Mouse (Mus musculus) testis, adult 2 months (tissue): Measurements from ENCODE around the gene Stk16. TPM values are rescaled to one million over a fixed set of nuclear protein-coding genes. Genes with fewer than 3 reads are reported as not detected.

Experiments
- H3K27ac ChIP-seq: fragments of 200-500 bp; 2 replicates; pipeline ENCODE4 v1.5.1; 2012; ENCODE audit warnings: low read depth, low read length; ENCODE audit not compliant: control insufficient read depth, insufficient read depth
- H3K27me3 ChIP-seq: fragments of 200-500 bp; 2 replicates; pipeline ENCODE4 v1.6.1; 2012; ENCODE audit warnings: mild to moderate bottlenecking, low read length, moderate library complexity; ENCODE audit not compliant: control insufficient read depth, insufficient read depth
- H3K36me3 ChIP-seq: fragments of 200-500 bp; 2 replicates; pipeline ENCODE4 v1.6.1; 2012; ENCODE audit warnings: mild to moderate bottlenecking, low read length; ENCODE audit not compliant: control insufficient read depth, insufficient read depth
- H3K4me1 ChIP-seq: fragments of 200-500 bp; 2 replicates; pipeline ENCODE4 v1.6.1; 2012; ENCODE audit warnings: low read length; ENCODE audit not compliant: control insufficient read depth, insufficient read depth
- H3K4me3 ChIP-seq: fragments of 200-500 bp; 2 replicates; pipeline ENCODE4 v1.5.1; 2012; ENCODE audit warnings: low read depth, mild to moderate bottlenecking, low read length, moderate library complexity, mixed read lengths; ENCODE audit not compliant: control insufficient read depth
- CTCF ChIP-seq: fragments of 200-500 bp; IDR thresholded peaks from 2 replicates; pipeline ENCODE4 v1.5.1; 2012; ENCODE audit warnings: low read depth, mild to moderate bottlenecking, inconsistent platforms, low read length, moderate library complexity; ENCODE audit not compliant: control insufficient read depth, insufficient read depth, insufficient replicate concordance
- POLR2A ChIP-seq: fragments of 200-500 bp; IDR thresholded peaks from 2 replicates; pipeline ENCODE4 v1.6.1; 2012; ENCODE audit warnings: low read depth, mild to moderate bottlenecking, inconsistent platforms, low read length, moderate library complexity; ENCODE audit not compliant: control insufficient read depth
- polyA plus RNA-seq: library from polyadenylated mRNA; depleted of rRNA; stranded (reverse); fragments of >200 nt; gene quantifications from 2 replicates; pipeline ENCODE4 v1.2.3, GENCODE M21; 2012; rRNA removed

The Stk16 gene
- polyA plus RNA-seq, 1 experiment, result 205 TPM

DNA sequence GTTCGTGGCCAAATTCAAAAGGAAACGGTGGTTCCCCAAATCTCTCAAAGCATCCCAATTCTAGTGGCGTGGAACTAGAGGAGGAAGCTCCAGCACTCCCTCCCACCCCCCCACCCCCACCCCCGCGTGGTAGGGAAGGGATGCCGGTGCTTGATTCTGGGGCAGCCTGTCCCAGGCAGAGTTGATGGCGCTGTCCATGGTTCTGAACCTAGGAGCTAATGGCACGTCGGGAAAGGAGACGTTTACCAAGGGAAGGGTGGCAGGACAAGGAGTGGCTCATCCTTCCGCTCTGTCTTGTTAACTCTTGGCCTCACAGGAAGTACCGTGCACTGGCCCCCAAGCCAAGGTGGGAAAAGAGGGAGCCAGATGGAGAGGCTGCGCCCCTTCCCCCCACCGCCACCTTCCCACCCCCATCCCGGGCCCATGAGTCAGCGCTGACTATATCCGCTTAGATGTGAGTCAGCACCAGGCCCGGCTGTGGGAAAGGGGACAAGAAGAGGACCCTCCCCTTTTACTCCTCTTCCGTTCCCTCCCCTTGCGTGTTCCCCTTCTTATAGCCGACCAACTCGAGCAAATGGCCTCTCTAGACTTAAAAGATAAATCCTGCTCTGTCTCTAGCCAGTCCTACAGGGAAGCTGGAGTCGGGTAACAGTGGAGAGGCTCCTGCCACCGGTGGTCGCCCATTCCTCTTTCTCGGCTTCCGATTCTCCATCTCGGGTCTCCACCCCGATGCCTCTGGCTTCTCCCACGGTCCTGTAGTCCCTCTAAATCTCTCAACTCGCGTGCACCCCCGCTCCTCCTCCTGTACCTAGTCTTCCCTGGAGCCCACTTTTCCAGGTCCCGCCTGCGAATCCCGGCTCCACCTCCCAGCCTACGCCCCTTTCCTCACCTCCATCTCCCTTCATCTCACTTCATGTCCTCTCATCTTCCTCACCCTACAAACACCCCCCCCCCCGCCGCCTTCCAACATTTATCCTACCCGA lies 52.6 kb downstream of the Stk16 start:
- no peak overlapping the region for H3K27ac ChIP-seq
- no peaks in the 10 kb centered on the region; the same call in 1 of the 2 replicates for H3K27me3 ChIP-seq
- no peak overlapping the region; the same call in 1 of the 2 replicates for H3K4me3 ChIP-seq
- peaks cover 6% of the 10 kb centered on the region for H3K4me1 ChIP-seq
- TF ChIP-seq POLR2A (no peak), CTCF (peak; percentile 4; the same call in 1 of the 2 replicates)
- H3K36me3 ChIP-seq, result no peaks in the 10 kb centered on the region

DNA sequence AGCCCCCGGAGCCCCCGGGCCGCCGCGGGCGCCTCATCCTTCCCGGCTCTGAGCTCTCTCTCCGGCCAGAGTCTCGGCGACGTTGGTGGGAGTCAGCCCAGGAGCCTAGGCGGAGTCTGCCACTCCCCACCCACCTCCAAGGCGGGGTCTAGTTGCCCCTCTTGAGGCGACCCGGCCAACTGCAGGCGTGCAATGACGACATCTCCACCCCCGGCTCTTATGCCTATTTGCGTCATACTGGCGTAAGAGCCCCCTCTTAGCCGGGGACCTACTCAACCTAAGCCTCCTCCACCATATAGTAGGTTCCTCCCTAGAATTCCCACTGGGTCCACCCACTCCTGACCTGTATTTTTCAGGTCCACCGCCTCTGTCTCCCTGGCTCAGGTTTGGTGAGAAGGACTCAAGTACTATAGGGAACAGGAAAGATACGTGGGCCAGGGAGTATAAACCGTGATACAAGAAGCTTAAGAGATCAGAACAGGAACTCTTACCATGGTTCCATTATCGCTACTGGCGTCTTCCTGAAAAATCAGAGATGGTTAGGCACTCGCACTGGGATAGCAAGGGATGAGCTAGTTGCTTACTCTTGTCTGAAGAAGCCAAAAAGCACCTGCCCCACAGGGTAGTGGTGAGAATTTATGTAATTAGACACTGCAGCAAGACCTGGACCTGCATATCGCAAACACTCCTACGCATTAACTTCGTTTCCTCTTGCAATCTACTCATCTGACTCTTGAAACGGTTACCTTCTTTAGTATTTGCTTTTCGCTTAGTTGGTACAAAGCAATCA lies 53.6 kb downstream of the Stk16 start, which contains the start of gene Ptprn:
Gene Ptprn, minus strand, starts transcription at position 412 of the 790 bp plus-strand sequence.
- Histone ChIP-seq H3K4me3 (no peak within 1 kb of the TSS; the same call in 1 of the 2 replicates), H3K27me3 (no peaks in the 10 kb centered on the region; the same call in 1 of the 2 replicates)
- TF ChIP-seq CTCF (no peak), POLR2A (no peak)

More for the DNA sequence above, 53.6 kb downstream of the Stk16 start, which contains the start of gene Ptprn:
- H3K27ac ChIP-seq, result no peak within 1 kb of the TSS
- H3K36me3 ChIP-seq, result no peaks in the 10 kb centered on the region
- H3K4me1 ChIP-seq, result peaks cover 6% of the 10 kb centered on the region

Other genes with a start within 250 kb of the Stk16 start
- gene Nhej1, start 85.6 kb upstream of the Stk16 start, polyA plus RNA-seq, result 7.7 and 7.9 TPM in 2 replicates
- not detected in 2 replicates for gene Slc23a3, start 76.9 kb upstream of the Stk16 start, polyA plus RNA-seq
- gene Cnppd1, start 68.1 kb upstream of the Stk16 start, polyA plus RNA-seq, result 43.5 and 44.3 TPM in 2 replicates
- 211 and 215 TPM in 2 replicates for gene Retreg2, start 68.1 kb upstream of the Stk16 start, polyA plus RNA-seq
- 7.1 and 7.4 TPM in 2 replicates for gene Zfand2b, start 42.2 kb upstream of the Stk16 start, polyA plus RNA-seq
- gene Abcb6, start 30.4 kb upstream of the Stk16 start, polyA plus RNA-seq, result 34.2 and 36.6 TPM in 2 replicates
- 5.4 and 6.2 TPM in 2 replicates for gene Ankzf1, start 18.7 kb upstream of the Stk16 start, polyA plus RNA-seq
- 529 TPM in 2 replicates for gene Atg9a, start 18.6 kb upstream of the Stk16 start, polyA plus RNA-seq
- gene Glb1l, start within 50 bp of the Stk16 start, polyA plus RNA-seq, result 117 and 129 TPM in 2 replicates
- 163 and 204 TPM in 2 replicates for gene Tuba4a, start 9.0 kb downstream of the Stk16 start, polyA plus RNA-seq
- gene A630095N17Rik, start 21.3 kb downstream of the Stk16 start, polyA plus RNA-seq, result 10.2 and 12.7 TPM in 2 replicates
- gene Dnajb2, start 25.6 kb downstream of the Stk16 start, polyA plus RNA-seq, result 298 and 299 TPM in 2 replicates
- 0.41 and 0.49 TPM in 2 replicates for gene Ptprn, start 53.7 kb downstream of the Stk16 start, polyA plus RNA-seq
- gene Resp18, start 67.6 kb downstream of the Stk16 start, polyA plus RNA-seq, result 0.20 TPM in 1 of 2 replicates, not detected in the other
- 158 and 175 TPM in 2 replicates for gene Dnpep, start 107.2 kb downstream of the Stk16 start, polyA plus RNA-seq
- 3.6 and 9.8 TPM in 2 replicates for gene Des, start 149.5 kb downstream of the Stk16 start, polyA plus RNA-seq
- 1.4 and 5.8 TPM in 2 replicates for gene Speg, start 164.5 kb downstream of the Stk16 start, polyA plus RNA-seq
- gene Gmppa, start 225.1 kb downstream of the Stk16 start, polyA plus RNA-seq, result 96.2 and 98.2 TPM in 2 replicates
- 0.82 and 1.0 TPM in 2 replicates for gene Asic4, start 239.6 kb downstream of the Stk16 start, polyA plus RNA-seq